Mouse (Mus musculus) subcutaneous adipose tissue, adult 2 months (tissue): ENCODE measurements around the gene Cilp. TPM values are rescaled to one million over a fixed set of nuclear protein-coding genes. Genes with fewer than 3 reads are reported as not detected.

Source experiments
- polyA plus RNA-seq: library from polyadenylated mRNA; depleted of rRNA; stranded (reverse); fragments of >200 nt; gene quantifications from 2 replicates; pipeline ENCODE4 v1.2.3, GENCODE M21; 2012; ENCODE audit warnings: low replicate concordance; rRNA removed

Gene Cilp
- polyA plus RNA-seq, result 17.1 and 26.0 TPM in 2 replicates

DNA sequence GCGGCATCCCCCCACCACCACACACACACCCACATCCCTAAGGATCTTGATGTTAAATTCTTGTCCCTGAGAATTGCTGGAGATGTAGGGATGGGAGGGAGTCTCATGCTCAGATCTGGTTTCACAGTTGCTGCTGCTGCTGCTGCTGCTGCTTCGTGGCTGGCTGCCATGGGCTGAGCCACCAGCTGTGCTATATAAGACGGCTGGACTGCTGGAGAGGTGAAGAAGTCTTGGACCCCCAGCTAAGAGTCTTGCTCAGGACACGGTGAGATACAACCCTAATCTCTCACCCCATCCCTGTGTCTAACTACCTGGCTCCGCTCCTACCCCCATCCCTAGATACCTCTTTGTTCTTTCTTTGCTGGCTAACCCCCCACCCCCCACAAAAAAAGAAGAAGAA, at the start of gene Cilp:
Gene Cilp, plus strand, starts transcription at position 222 of the 400 bp plus-strand sequence.

GRCm38 (mm10) chr9:65293973-65294715, 29.2 kb downstream of the Cilp start, which contains the start of gene Clpx:
Clpx (plus strand) TSS chr9:65294260.

Other genes with a start within 250 kb of the Cilp start
- 19.9 and 48.2 TPM in 2 replicates for gene Hacd3, start 243.5 kb upstream of the Cilp start, polyA plus RNA-seq
- gene Dpp8, start 232.8 kb upstream of the Cilp start, polyA plus RNA-seq, result 43.8 and 80.3 TPM in 2 replicates
- gene Igdcc4, start 163.7 kb upstream of the Cilp start, polyA plus RNA-seq, result 4.0 and 40.8 TPM in 2 replicates
- 0.64 and 3.8 TPM in 2 replicates for gene Igdcc3, start 124.0 kb upstream of the Cilp start, polyA plus RNA-seq
- gene Parp16, start 69.8 kb upstream of the Cilp start, polyA plus RNA-seq, result 14.8 and 20.1 TPM in 2 replicates
- 13.1 and 16.5 TPM in 2 replicates for gene Clpx, start 29.1 kb downstream of the Cilp start, polyA plus RNA-seq
- gene Pdcd7, start 80.9 kb downstream of the Cilp start, polyA plus RNA-seq, result 6.5 and 10.1 TPM in 2 replicates
- 0.16 and 0.27 TPM in 2 replicates for gene Ubap1l, start 95.9 kb downstream of the Cilp start, polyA plus RNA-seq
- gene Kbtbd13, start 126.5 kb downstream of the Cilp start, polyA plus RNA-seq, result 1.8 and 2.6 TPM in 2 replicates
- gene Rasl12, start 133.3 kb downstream of the Cilp start, polyA plus RNA-seq, result 45.7 and 82.2 TPM in 2 replicates
- gene Slc51b, start 157.8 kb downstream of the Cilp start, polyA plus RNA-seq, result not detected in 2 replicates
- 12.4 and 14.4 TPM in 2 replicates for gene Mtfmt, start 170.6 kb downstream of the Cilp start, polyA plus RNA-seq
- 40.3 and 57.6 TPM in 2 replicates for gene Spg21, start 195.8 kb downstream of the Cilp start, polyA plus RNA-seq